In the genomic region with DNA sequence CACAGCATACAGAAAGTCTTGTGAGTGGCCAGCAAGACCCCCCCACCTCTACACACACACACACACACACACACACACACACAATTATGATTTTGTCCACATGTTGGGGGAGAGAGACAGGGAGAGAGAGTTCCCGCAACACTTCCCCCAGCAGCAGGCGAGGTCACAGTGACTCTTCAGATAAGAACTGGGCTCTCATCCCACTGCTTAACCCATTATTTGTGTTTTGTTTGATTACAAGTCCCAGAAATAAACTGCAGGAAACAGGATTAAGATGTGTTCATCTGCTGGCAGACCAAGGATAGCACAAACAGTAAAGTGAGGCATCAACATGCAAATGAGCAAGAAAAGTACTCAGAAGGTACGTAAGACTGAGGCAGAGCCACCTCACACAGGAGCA, we compare ENCODE assay signal across 11 mouse cellular contexts. TPM values are rescaled to one million over a fixed set of nuclear protein-coding genes. Genes with fewer than 3 reads are reported as not detected.
DNase-seq lines count a peak whose midpoint lies in the region; ATAC-seq and TF ChIP-seq lines count a peak whose summit lies in the region.
"Had no signal": no experiment of that assay in that cellular context is flagged by ENCODE, and none has a peak within 500 bp of the region (broad histone marks: within the 10 kb centered on the region; RNA-seq: fewer than 3 reads in every experiment).

No protein-coding gene starts in this region.

- H3K27me3 ChIP-seq in liver, embryonic 13.5 days, result no peaks in the 10 kb centered on the region
- H3K27me3 ChIP-seq in liver, embryonic 11.5 days (replicated peaks; ENCODE audit: control insufficient read depth, insufficient read depth, low read length), result no peaks in the 10 kb centered on the region
- no peaks in the 10 kb centered on the region for H3K27me3 ChIP-seq in heart, adult 2 months (ENCODE audit: control insufficient read depth, insufficient read depth, low read length)
- H3K27me3 ChIP-seq in midbrain, embryonic 11.5 days (ENCODE audit: control insufficient read depth, insufficient read depth, low read length), result no peaks in the 10 kb centered on the region
- H3K27me3 ChIP-seq: forebrain, embryonic 15.5 days; limb, embryonic 15.5 days had no signal

- peak overlapping the region; percentile 4; the same call in 1 of the 2 replicates for H3K27ac ChIP-seq in liver, embryonic 13.5 days
- no peak overlapping the region for H3K27ac ChIP-seq in liver, embryonic 11.5 days (ENCODE audit: low read depth, low read length)
- peak overlapping the region; percentile 55 for H3K27ac ChIP-seq in heart, adult 2 months
- no peak overlapping the region for H3K27ac ChIP-seq in midbrain, embryonic 11.5 days (ENCODE audit: low read depth, low read length)
- H3K27ac ChIP-seq: forebrain, embryonic 15.5 days; limb, embryonic 15.5 days had no signal

- no peaks in the 10 kb centered on the region for H3K9me3 ChIP-seq in liver, embryonic 13.5 days (replicated peaks)
- no peaks in the 10 kb centered on the region for H3K9me3 ChIP-seq in liver, embryonic 11.5 days (ENCODE audit: control insufficient read depth, low read length)
- H3K9me3 ChIP-seq in midbrain, embryonic 11.5 days (ENCODE audit: control insufficient read depth, low read length), result no peaks in the 10 kb centered on the region
- H3K9me3 ChIP-seq: forebrain, embryonic 15.5 days; limb, embryonic 15.5 days had no signal

- H3K9ac ChIP-seq in liver, embryonic 13.5 days, result no peak overlapping the region
- no peak overlapping the region for H3K9ac ChIP-seq in liver, embryonic 11.5 days (ENCODE audit: low read depth, low read length)
- no peak overlapping the region; the same call in 1 of the 2 replicates for H3K9ac ChIP-seq in heart, adult 2 months (ENCODE audit: low read depth, low read length)
- no peak overlapping the region for H3K9ac ChIP-seq in midbrain, embryonic 11.5 days (ENCODE audit: low read length)
- H3K9ac ChIP-seq: forebrain, embryonic 15.5 days; limb, embryonic 15.5 days had no signal

- no peak for TF ChIP-seq POLR2A in heart, adult 2 months (IDR thresholded peaks at IDR 0.05; ENCODE audit: insufficient read depth, low read depth, low read length)

- 43% methylated on average over 3 of the region's 3 CpGs for WGBS in liver, embryonic 13.5 days (ENCODE audit: insufficient replicate concordance)
- WGBS in liver, embryonic 11.5 days, result 44% methylated on average over 3 of the region's 3 CpGs
- WGBS in heart, adult 2 months, result 22% methylated on average over 3 of the region's 3 CpGs
- 87% methylated on average over 3 of the region's 3 CpGs for WGBS in midbrain, embryonic 11.5 days

- H3K79me2 ChIP-seq in heart, adult 2 months (replicated peaks; ENCODE audit: control insufficient read depth, insufficient read depth, low read length), result no peaks in the 10 kb centered on the region

- ATAC-seq in liver, embryonic 13.5 days (ENCODE audit: low read depth), result no peak
- no peak for ATAC-seq in liver, embryonic 11.5 days (replicated peaks; ENCODE audit: low FRiP score)
- no peak for ATAC-seq in midbrain, embryonic 11.5 days (ENCODE audit: low FRiP score)
- ATAC-seq: CD4-positive, CD25-positive, alpha-beta regulatory T cell, adult 4 months; forebrain, embryonic 15.5 days had no signal

- no peak for DNase-seq in liver, embryonic 13.5 days
- no peak for DNase-seq in liver, embryonic 11.5 days (ENCODE audit: low spot score)
- peak in 1 of 2 experiments; percentile 25 for DNase-seq in heart, adult 2 months
- peak; percentile 12 for DNase-seq in kidney, adult 9 months
- peak; percentile 26 for DNase-seq in ovary, postnatal 14 days (ENCODE audit: low spot score)
- DNase-seq in frontal cortex, postnatal 36 days (ENCODE audit: low spot score in 2 of 2), result no peak
- no peak for DNase-seq in natural killer cell, adult 2 months (ENCODE audit: low spot score in 2 of 2)
- DNase-seq in midbrain, embryonic 11.5 days (ENCODE audit: low spot score, missing footprints), result no peak

- no peak overlapping the region for H3K4me3 ChIP-seq in liver, embryonic 13.5 days (replicated peaks)
- H3K4me3 ChIP-seq in liver, embryonic 11.5 days (ENCODE audit: low read depth, low read length), result no peak overlapping the region
- no peak overlapping the region for H3K4me3 ChIP-seq in heart, adult 2 months
- no peak overlapping the region for H3K4me3 ChIP-seq in midbrain, embryonic 11.5 days (ENCODE audit: low read depth, low read length)
- H3K4me3 ChIP-seq: forebrain, embryonic 15.5 days; limb, embryonic 15.5 days had no signal

- TF ChIP-seq EP300 in heart, adult 2 months (IDR thresholded peaks at IDR 0.05; ENCODE audit: insufficient read depth, low read depth, low read length), result no peak

- intact Hi-C loops in heart, adult 2 months (cut with DNase I), result loop anchor here (10.0 kb wide), 1 partner anchor 123 kb away; no protein-coding TSS in a partner anchor

- no peak for TF ChIP-seq CTCF in heart, adult 2 months (IDR thresholded peaks at IDR 0.05)

- H3K4me2 ChIP-seq in liver, embryonic 13.5 days, result no peak overlapping the region
- H3K4me2 ChIP-seq in liver, embryonic 11.5 days, result no peak overlapping the region
- H3K4me2 ChIP-seq in midbrain, embryonic 11.5 days, result no peak overlapping the region
- H3K4me2 ChIP-seq: forebrain, embryonic 15.5 days; limb, embryonic 15.5 days had no signal

- no peaks in the 10 kb centered on the region for H3K4me1 ChIP-seq in liver, embryonic 13.5 days (replicated peaks)
- H3K4me1 ChIP-seq in liver, embryonic 11.5 days (replicated peaks; ENCODE audit: control insufficient read depth, insufficient read depth, low read length), result no peaks in the 10 kb centered on the region
- peaks cover 4% of the 10 kb centered on the region for H3K4me1 ChIP-seq in heart, adult 2 months (ENCODE audit: control insufficient read depth, insufficient read depth, low read length)
- no peaks in the 10 kb centered on the region for H3K4me1 ChIP-seq in midbrain, embryonic 11.5 days (ENCODE audit: control insufficient read depth, insufficient read depth, low read length)
- H3K4me1 ChIP-seq: limb, embryonic 15.5 days had no signal

- no peaks in the 10 kb centered on the region for H3K36me3 ChIP-seq in liver, embryonic 13.5 days
- H3K36me3 ChIP-seq in liver, embryonic 11.5 days (ENCODE audit: control insufficient read depth, insufficient read depth, low read length), result no peaks in the 10 kb centered on the region
- H3K36me3 ChIP-seq in heart, adult 2 months (ENCODE audit: control insufficient read depth, insufficient read depth, low read length), result peaks cover 6% of the 10 kb centered on the region
- no peaks in the 10 kb centered on the region for H3K36me3 ChIP-seq in midbrain, embryonic 11.5 days (ENCODE audit: control insufficient read depth, insufficient read depth, low read length)
- H3K36me3 ChIP-seq: forebrain, embryonic 15.5 days; limb, embryonic 15.5 days had no signal

RNA-seq across cellular contexts. Expression of gene Gucy1a1, which starts 33.6 kb away (rescaled TPM):
- 5.8 and 7.2 TPM in 2 replicates for polyA plus RNA-seq in liver, embryonic 13.5 days (2015; fragmentation: Nextera tagmentation; extraction: Ambion mirVana)
- 18.4 and 18.8 TPM in 2 replicates for polyA plus RNA-seq in liver, embryonic 11.5 days (2014; fragmentation: Nextera tagmentation; extraction: Ambion mirVana)
- 10 to 100 TPM; 17.7 to 20.6 TPM for total RNA-seq in heart, adult 2 months (2021)
- polyA plus RNA-seq in heart, adult 2 months (2012; rRNA removed), result 12.0 and 22.7 TPM in 2 replicates
- 3.6 and 3.9 TPM in 2 replicates for polyA plus RNA-seq in midbrain, embryonic 11.5 days (2014; fragmentation: Nextera tagmentation; extraction: Ambion mirVana)

RNA-seq across cellular contexts. Expression of gene Gucy1b1, which starts 37.5 kb away (rescaled TPM):
- 9.1 and 11.4 TPM in 2 replicates for polyA plus RNA-seq in liver, embryonic 13.5 days (2015; fragmentation: Nextera tagmentation; extraction: Ambion mirVana)
- 18.2 and 23.5 TPM in 2 replicates for polyA plus RNA-seq in liver, embryonic 11.5 days (2014; fragmentation: Nextera tagmentation; extraction: Ambion mirVana)
- total RNA-seq in heart, adult 2 months (2021), result 10 to 100 TPM; 14.7 to 15.1 TPM
- polyA plus RNA-seq in heart, adult 2 months (2012; rRNA removed), result 9.4 and 18.6 TPM in 2 replicates
- polyA plus RNA-seq in midbrain, embryonic 11.5 days (2014; fragmentation: Nextera tagmentation; extraction: Ambion mirVana), result 8.4 and 9.7 TPM in 2 replicates

Comparison
In these comparisons a context has a peak if more than half of its experiments do, and no peak if none do; other contexts are left out.
1. H3K27ac ChIP-seq: peak in liver, embryonic 13.5 days (single experiment) and heart, adult 2 months (single experiment); none in liver, embryonic 11.5 days (single experiment) and midbrain, embryonic 11.5 days (single experiment).
2. DNase-seq: peak in kidney, adult 9 months (single experiment) and ovary, postnatal 14 days (single experiment); none in liver, embryonic 13.5 days (single experiment), liver, embryonic 11.5 days (single experiment), frontal cortex, postnatal 36 days (0 of 2), natural killer cell, adult 2 months (0 of 2) and midbrain, embryonic 11.5 days (single experiment).